Mouse (Mus musculus): ENCODE results near the gene Xxylt1. TPM values are rescaled to one million over a fixed set of nuclear protein-coding genes. Genes with fewer than 3 reads are reported as not detected.

The Xxylt1 gene
- total RNA-seq, 1 experiment: 22.6 TPM

- Histone ChIP-seq H3K9me3 (ENCODE audit: control insufficient read depth, insufficient read depth, low read depth, low read length) (no peaks in the 10 kb centered on the region), H3K27ac (ENCODE audit: insufficient read depth, low read depth, low read length, poor library complexity, severe bottlenecking) (no peak overlapping the region), H3K9ac (ENCODE audit: insufficient read depth, low read depth, low read length, poor library complexity, severe bottlenecking) (no peak overlapping the region), H3K4me3 (ENCODE audit: insufficient read depth in 1 of 2, low read depth in 1 of 2, low read length in 2 of 2, poor library complexity in 1 of 2, severe bottlenecking in 1 of 2) (no peak overlapping the region), H3K36me3 (ENCODE audit: control insufficient read depth, insufficient read depth, low read length, poor library complexity, severe bottlenecking) (no peaks in the 10 kb centered on the region), H3K4me1 (ENCODE audit: control insufficient read depth in 2 of 2, insufficient read depth in 2 of 2, low read length in 2 of 2, poor library complexity in 1 of 2) (peaks cover 0 to 2% of the 10 kb centered on the region in 2 experiments; a peak in 1 of 4 replicates)
- in situ Hi-C loops (cut with MboI; ENCODE audit: low sequenced_read_pairs in 2 of 2, unreplicated experiment in 2 of 2): no loop called here
- no peak for DNase-seq (ENCODE audit: low read depth, low spot score)
- TF ChIP-seq ZNF384 (IDR thresholded peaks at IDR 0.05; ENCODE audit: low read depth, low read length): no peak
- TF ChIP-seq HCFC1 (IDR thresholded peaks at IDR 0.05; ENCODE audit: borderline replicate concordance, insufficient read depth, low read length): no peak
- no peak for TF ChIP-seq CHD2 (IDR thresholded peaks at IDR 0.05; ENCODE audit: low read depth, low read length)
- no peak for TF ChIP-seq MAFK (IDR thresholded peaks at IDR 0.05; ENCODE audit: insufficient read depth, low read depth, low read length)
- TF ChIP-seq ZC3H11A (IDR thresholded peaks at IDR 0.05; ENCODE audit: borderline replicate concordance, low read depth, low read length): no peak
These were observed 96.2 kb downstream of the Xxylt1 start for GRCm38 (mm10) chr16:30984826-30985545.

- no peaks in the 10 kb centered on the region for H3K36me3 ChIP-seq (ENCODE audit: control insufficient read depth, insufficient read depth, low read length, poor library complexity, severe bottlenecking)
- in situ Hi-C loops (cut with MboI; ENCODE audit: low sequenced_read_pairs in 2 of 2, unreplicated experiment in 2 of 2): no loop called here
- no peak overlapping the region for H3K9ac ChIP-seq (ENCODE audit: insufficient read depth, low read depth, low read length, poor library complexity, severe bottlenecking)
- H3K9me3 ChIP-seq (ENCODE audit: control insufficient read depth, insufficient read depth, low read depth, low read length): no peaks in the 10 kb centered on the region
- H3K27ac ChIP-seq (ENCODE audit: insufficient read depth, low read depth, low read length, poor library complexity, severe bottlenecking): no peak overlapping the region
- TF ChIP-seq MAFK (IDR thresholded peaks at IDR 0.05; ENCODE audit: insufficient read depth, low read depth, low read length) (no peak), ZNF384 (IDR thresholded peaks at IDR 0.05; ENCODE audit: low read depth, low read length) (no peak), ZC3H11A (IDR thresholded peaks at IDR 0.05; ENCODE audit: borderline replicate concordance, low read depth, low read length) (no peak), HCFC1 (IDR thresholded peaks at IDR 0.05; ENCODE audit: borderline replicate concordance, insufficient read depth, low read length) (no peak), CHD2 (IDR thresholded peaks at IDR 0.05; ENCODE audit: low read depth, low read length) (no peak)
- DNase-seq (ENCODE audit: low read depth, low spot score): no peak
- H3K4me3 ChIP-seq (ENCODE audit: insufficient read depth in 1 of 2, low read depth in 1 of 2, low read length in 2 of 2, poor library complexity in 1 of 2, severe bottlenecking in 1 of 2): no peak overlapping the region
- H3K4me1 ChIP-seq (ENCODE audit: control insufficient read depth in 2 of 2, insufficient read depth in 2 of 2, low read length in 2 of 2, poor library complexity in 1 of 2): peaks cover 0 to 2% of the 10 kb centered on the region in 2 experiments; a peak in 1 of 4 replicates
These were observed 97.1 kb downstream of the Xxylt1 start for GRCm38 (mm10) chr16:30984101-30984500.

- Histone ChIP-seq H3K4me1 (ENCODE audit: control insufficient read depth in 2 of 2, insufficient read depth in 2 of 2, low read length in 2 of 2, poor library complexity in 1 of 2) (peaks cover 0 to 2% of the 10 kb centered on the region in 2 experiments; a peak in 1 of 4 replicates), H3K4me3 (ENCODE audit: insufficient read depth in 1 of 2, low read depth in 1 of 2, low read length in 2 of 2, poor library complexity in 1 of 2, severe bottlenecking in 1 of 2) (no peak overlapping the region), H3K9me3 (ENCODE audit: control insufficient read depth, insufficient read depth, low read depth, low read length) (no peaks in the 10 kb centered on the region), H3K36me3 (ENCODE audit: control insufficient read depth, insufficient read depth, low read length, poor library complexity, severe bottlenecking) (no peaks in the 10 kb centered on the region), H3K27ac (ENCODE audit: insufficient read depth, low read depth, low read length, poor library complexity, severe bottlenecking) (no peak overlapping the region), H3K9ac (ENCODE audit: insufficient read depth, low read depth, low read length, poor library complexity, severe bottlenecking) (no peak overlapping the region)
- no peak for DNase-seq (ENCODE audit: low read depth, low spot score)
- in situ Hi-C loops (cut with MboI; ENCODE audit: low sequenced_read_pairs in 2 of 2, unreplicated experiment in 2 of 2): no loop called here
- TF ChIP-seq CHD2 (IDR thresholded peaks at IDR 0.05; ENCODE audit: low read depth, low read length): no peak
- no peak for TF ChIP-seq ZC3H11A (IDR thresholded peaks at IDR 0.05; ENCODE audit: borderline replicate concordance, low read depth, low read length)
- TF ChIP-seq HCFC1 (IDR thresholded peaks at IDR 0.05; ENCODE audit: borderline replicate concordance, insufficient read depth, low read length): no peak
- TF ChIP-seq ZNF384 (IDR thresholded peaks at IDR 0.05; ENCODE audit: low read depth, low read length): no peak
- no peak for TF ChIP-seq MAFK (IDR thresholded peaks at IDR 0.05; ENCODE audit: insufficient read depth, low read depth, low read length)
These were observed 97.5 kb downstream of the Xxylt1 start for GRCm38 (mm10) chr16:30983699-30984098.

GRCm38 (mm10) chr16:30983281-30983680 lies 98.0 kb downstream of the Xxylt1 start:
- in situ Hi-C loops (cut with MboI; ENCODE audit: low sequenced_read_pairs in 2 of 2, unreplicated experiment in 2 of 2): no loop called here
- H3K9me3 ChIP-seq (ENCODE audit: control insufficient read depth, insufficient read depth, low read depth, low read length): no peaks in the 10 kb centered on the region
- no peak overlapping the region for H3K9ac ChIP-seq (ENCODE audit: insufficient read depth, low read depth, low read length, poor library complexity, severe bottlenecking)
- DNase-seq (ENCODE audit: low read depth, low spot score): no peak
- H3K4me3 ChIP-seq (ENCODE audit: insufficient read depth in 1 of 2, low read depth in 1 of 2, low read length in 2 of 2, poor library complexity in 1 of 2, severe bottlenecking in 1 of 2): no peak overlapping the region
- H3K4me1 ChIP-seq (ENCODE audit: control insufficient read depth in 2 of 2, insufficient read depth in 2 of 2, low read length in 2 of 2, poor library complexity in 1 of 2): peaks cover 0 to 2% of the 10 kb centered on the region in 2 experiments; a peak in 1 of 4 replicates
- TF ChIP-seq ZNF384 (IDR thresholded peaks at IDR 0.05; ENCODE audit: low read depth, low read length) (no peak), CHD2 (IDR thresholded peaks at IDR 0.05; ENCODE audit: low read depth, low read length) (no peak), MAFK (IDR thresholded peaks at IDR 0.05; ENCODE audit: insufficient read depth, low read depth, low read length) (no peak), ZC3H11A (IDR thresholded peaks at IDR 0.05; ENCODE audit: borderline replicate concordance, low read depth, low read length) (no peak), HCFC1 (IDR thresholded peaks at IDR 0.05; ENCODE audit: borderline replicate concordance, insufficient read depth, low read length) (no peak)
- H3K36me3 ChIP-seq (ENCODE audit: control insufficient read depth, insufficient read depth, low read length, poor library complexity, severe bottlenecking): no peaks in the 10 kb centered on the region
- H3K27ac ChIP-seq (ENCODE audit: insufficient read depth, low read depth, low read length, poor library complexity, severe bottlenecking): no peak overlapping the region
